In the genomic region with DNA sequence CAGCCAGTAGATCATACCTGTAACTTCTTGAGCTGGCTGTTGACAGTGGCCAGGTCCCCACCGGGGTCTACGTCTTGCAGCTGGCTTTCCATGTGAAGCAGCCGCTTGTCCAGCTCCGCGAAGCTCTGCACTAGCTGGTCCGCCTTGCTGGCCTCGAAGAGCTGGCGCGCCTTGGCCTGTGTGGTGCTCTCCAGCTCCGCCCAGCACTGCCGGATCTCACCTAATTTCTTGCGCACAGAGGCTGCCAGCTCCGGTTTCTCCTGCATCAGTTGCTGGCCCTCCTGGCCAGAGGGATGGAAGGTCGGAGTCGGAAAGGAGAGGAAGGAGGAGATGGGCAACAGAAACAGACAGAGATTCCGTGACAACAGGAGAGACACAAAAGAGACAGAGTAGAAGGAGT, we compare ENCODE assay signal across 12 mouse cellular contexts.
"Had no signal": no experiment of that assay in that cellular context is flagged by ENCODE, and none has a peak within 500 bp of the region (broad histone marks: within the 10 kb centered on the region; RNA-seq: fewer than 3 reads in every experiment).

No protein-coding gene starts in this region.

- DNase-seq: kidney, postnatal 14 days; layer of hippocampus, adult 9-11 months; liver; lung, adult 18-20 months; lung, postnatal 10 days; lung, postnatal 36 days; right cerebral cortex, adult 18-20 months; right cerebral cortex, postnatal 14 days; right cerebral cortex, postnatal 4 days; thymus, adult 2 months; thymus, postnatal 14 days; thymus, postnatal 4 days had no signal
